Mouse (Mus musculus) midbrain, embryonic 15.5 days (tissue): ENCODE data around the gene Ubr3. TPM values are rescaled to one million over a fixed set of nuclear protein-coding genes. Genes with fewer than 3 reads are reported as not detected.
"Not testable (repeated sequence)": the region's sequence is repeated elsewhere in the genome, so short reads cannot be mapped to it uniquely, and the experiment has no call there.

Experiments
- ATAC-seq: fragments of 200-750 bp; cut with Nextera tagmentation; replicated peaks from 2 replicates; pipeline ENCODE4 v1.8.0; 2017; ENCODE audit warnings: moderate TSS enrichment
- H3K27ac ChIP-seq: fragments of 300-500 bp; sonication (generic); 2 replicates; pipeline ENCODE4 v1.5.1; 2015; ENCODE audit warnings: mild to moderate bottlenecking, inconsistent platforms
- H3K27me3 ChIP-seq: fragments of 300-500 bp; sonication (generic); replicated peaks from 2 replicates; pipeline ENCODE4 v1.6.1; 2015; ENCODE audit warnings: inconsistent platforms
- H3K36me3 ChIP-seq: fragments of 300-500 bp; sonication (generic); replicated peaks from 2 replicates; pipeline ENCODE4 v1.6.1; 2015; ENCODE audit warnings: inconsistent platforms
- H3K4me1 ChIP-seq: fragments of 300-500 bp; sonication (generic); 2 replicates; pipeline ENCODE4 v1.6.1; 2015; ENCODE audit warnings: inconsistent platforms
- H3K4me2 ChIP-seq: fragments of 300-500 bp; sonication (generic); 2 replicates; pipeline ENCODE4 v1.6.1; 2015; ENCODE audit warnings: inconsistent platforms, mild to moderate bottlenecking, moderate library complexity
- H3K4me3 ChIP-seq: fragments of 300-500 bp; sonication (generic); 2 replicates; pipeline ENCODE4 v1.5.1; 2015; ENCODE audit warnings: mild to moderate bottlenecking, inconsistent platforms
- H3K9ac ChIP-seq: fragments of 300-500 bp; sonication (generic); 2 replicates; pipeline ENCODE4 v1.6.1; 2015; ENCODE audit warnings: mild to moderate bottlenecking, inconsistent platforms
- H3K9me3 ChIP-seq: fragments of 300-500 bp; sonication (generic); 2 replicates; pipeline ENCODE4 v1.6.1; 2016; ENCODE audit warnings: inconsistent platforms
- WGBS: fragments of 180-500 bp; shearing (Covaris S2); methylation state at CpG from one replicate; pipeline ENCODE4 v1.1.7; 2015; ENCODE audit warnings: mixed read lengths; 5-methylcytosine and 5-hydroxymethylcytosine counted together
- polyA plus RNA-seq: library from polyadenylated mRNA; unstranded; fragments of >200 nt; fragmentation: Nextera tagmentation; extraction: Ambion mirVana; gene quantifications from 2 replicates; pipeline ENCODE4 v1.2.1, GENCODE M21; 2015

The Ubr3 gene
- polyA plus RNA-seq, 1 experiment from 2014 or later, result 19.8 TPM

GRCm38 (mm10) chr2:69924943-69925342 is 27.9 kb downstream of the Ubr3 start:
- WGBS, result 85% methylated on average over 3 of the region's 3 CpGs
- no peak overlapping the region for H3K27ac ChIP-seq
- no peak overlapping the region for H3K4me3 ChIP-seq
- ATAC-seq, result no peak
- H3K4me1 ChIP-seq, result no peaks in the 10 kb centered on the region
- H3K27me3 ChIP-seq, result no peaks in the 10 kb centered on the region
- H3K9ac ChIP-seq, result no peak overlapping the region
- H3K36me3 ChIP-seq, result peaks cover 12% of the 10 kb centered on the region; the same call in 1 of the 2 replicates
- no peak overlapping the region for H3K4me2 ChIP-seq
- no peaks in the 10 kb centered on the region for H3K9me3 ChIP-seq

- H3K36me3 ChIP-seq, result peaks cover 8% of the 10 kb centered on the region; the same call in 1 of the 2 replicates
- H3K27me3 ChIP-seq, result no peaks in the 10 kb centered on the region
- no peaks in the 10 kb centered on the region for H3K4me1 ChIP-seq
- H3K4me3 ChIP-seq, result no peak overlapping the region
- H3K27ac ChIP-seq, result no peak overlapping the region
- H3K9ac ChIP-seq, result no peak overlapping the region
- WGBS, result 98% methylated on average over 5 of the region's 5 CpGs
- no peaks in the 10 kb centered on the region for H3K9me3 ChIP-seq
- no peak overlapping the region for H3K4me2 ChIP-seq
- no peak for ATAC-seq
Observed at GRCm38 (mm10) chr2:69936331-69936730, 39.3 kb downstream of the Ubr3 start.

- Histone ChIP-seq H3K9me3 (no peaks in the 10 kb centered on the region), H3K4me3 (no peak overlapping the region), H3K27me3 (no peaks in the 10 kb centered on the region), H3K9ac (no peak overlapping the region), H3K4me2 (no peak overlapping the region), H3K27ac (no peak overlapping the region), H3K4me1 (no peaks in the 10 kb centered on the region), H3K36me3 (peaks cover 8% of the 10 kb centered on the region; the same call in 1 of the 2 replicates)
- no peak for ATAC-seq
- 84% methylated on average over 4 of the region's 4 CpGs for WGBS
Observed at GRCm38 (mm10) chr2:69939226-69939625, 42.2 kb downstream of the Ubr3 start.

- Histone ChIP-seq H3K4me3 (no peak overlapping the region), H3K27ac (no peak overlapping the region), H3K36me3 (peaks cover 8% of the 10 kb centered on the region; the same call in 1 of the 2 replicates), H3K9me3 (no peaks in the 10 kb centered on the region), H3K4me1 (no peaks in the 10 kb centered on the region), H3K9ac (no peak overlapping the region), H3K27me3 (no peaks in the 10 kb centered on the region), H3K4me2 (no peak overlapping the region)
- WGBS, result 97% methylated on average over 5 of the region's 5 CpGs
- ATAC-seq, result no peak
Observed at GRCm38 (mm10) chr2:69939649-69940048, 42.6 kb downstream of the Ubr3 start.

GRCm38 (mm10) chr2:69941391-69942030 is 44.5 kb downstream of the Ubr3 start:
- WGBS, result 89% methylated on average over 4 of the region's 4 CpGs
- H3K4me3 ChIP-seq, result no peak overlapping the region
- no peaks in the 10 kb centered on the region for H3K9me3 ChIP-seq
- ATAC-seq, result no peak
- peaks cover 5% of the 10 kb centered on the region; the same call in 1 of the 2 replicates for H3K36me3 ChIP-seq
- no peaks in the 10 kb centered on the region for H3K4me1 ChIP-seq
- no peak overlapping the region for H3K4me2 ChIP-seq
- H3K27me3 ChIP-seq, result no peaks in the 10 kb centered on the region
- no peak overlapping the region for H3K9ac ChIP-seq
- H3K27ac ChIP-seq, result no peak overlapping the region

- H3K4me1 ChIP-seq, result no peaks in the 10 kb centered on the region
- H3K36me3 ChIP-seq, result peaks cover 14% of the 10 kb centered on the region
- 86% methylated on average over 8 of the region's 8 CpGs for WGBS
- H3K9me3 ChIP-seq, result no peaks in the 10 kb centered on the region
- no peak overlapping the region for H3K4me3 ChIP-seq
- H3K4me2 ChIP-seq, result no peak overlapping the region
- H3K27me3 ChIP-seq, result no peaks in the 10 kb centered on the region
- ATAC-seq, result no peak
- H3K9ac ChIP-seq, result no peak overlapping the region
- H3K27ac ChIP-seq, result no peak overlapping the region
Observed at GRCm38 (mm10) chr2:69952849-69953248, 55.8 kb downstream of the Ubr3 start.

- H3K9me3 ChIP-seq, result no peaks in the 10 kb centered on the region
- H3K9ac ChIP-seq, result no peak overlapping the region
- H3K27me3 ChIP-seq, result no peaks in the 10 kb centered on the region
- ATAC-seq, result no peak
- H3K4me1 ChIP-seq, result no peaks in the 10 kb centered on the region
- no peak overlapping the region for H3K4me2 ChIP-seq
- H3K36me3 ChIP-seq, result peaks cover 5% of the 10 kb centered on the region
- 54% methylated on average over 2 of the region's 2 CpGs for WGBS
- no peak overlapping the region for H3K4me3 ChIP-seq
- no peak overlapping the region for H3K27ac ChIP-seq
Observed at GRCm38 (mm10) chr2:69955635-69956034, 58.6 kb downstream of the Ubr3 start.

- Histone ChIP-seq H3K4me3 (no peak overlapping the region), H3K9me3 (no peaks in the 10 kb centered on the region), H3K36me3 (peaks cover 5% of the 10 kb centered on the region), H3K4me2 (no peak overlapping the region), H3K4me1 (no peaks in the 10 kb centered on the region), H3K9ac (no peak overlapping the region), H3K27me3 (no peaks in the 10 kb centered on the region), H3K27ac (no peak overlapping the region)
- WGBS, result 88% methylated on average over 2 of the region's 2 CpGs
- no peak for ATAC-seq
Observed at GRCm38 (mm10) chr2:69957622-69958021, 60.6 kb downstream of the Ubr3 start.

GRCm38 (mm10) chr2:69974896-69975295 is 77.8 kb downstream of the Ubr3 start:
- Histone ChIP-seq H3K4me1 (no peaks in the 10 kb centered on the region), H3K4me3 (no peak overlapping the region), H3K27me3 (no peaks in the 10 kb centered on the region), H3K27ac (no peak overlapping the region), H3K9me3 (no peaks in the 10 kb centered on the region), H3K9ac (no peak overlapping the region), H3K4me2 (no peak overlapping the region), H3K36me3 (peaks cover 12% of the 10 kb centered on the region)
- no peak for ATAC-seq
- WGBS, result 88% methylated on average over 2 of the region's 2 CpGs

- 95% methylated on average over 6 of the region's 6 CpGs for WGBS
- H3K36me3 ChIP-seq, result peaks cover 19% of the 10 kb centered on the region
Observed at GRCm38 (mm10) chr2:69989224-69989623, 92.2 kb downstream of the Ubr3 start.

GRCm38 (mm10) chr2:69990647-69991046 is 93.6 kb downstream of the Ubr3 start:
- Histone ChIP-seq H3K4me1 (no peaks in the 10 kb centered on the region), H3K36me3 (peaks cover 19% of the 10 kb centered on the region), H3K4me3 (no peak overlapping the region), H3K27me3 (no peaks in the 10 kb centered on the region), H3K27ac (no peak overlapping the region), H3K9me3 (no peaks in the 10 kb centered on the region), H3K4me2 (no peak overlapping the region), H3K9ac (no peak overlapping the region)
- 54% methylated on average over 2 of the region's 2 CpGs for WGBS
- no peak for ATAC-seq

More at GRCm38 (mm10) chr2:69989224-69989623, 92.2 kb downstream of the Ubr3 start:
- Histone ChIP-seq H3K4me2 (no peak overlapping the region), H3K9ac (no peak overlapping the region), H3K9me3 (no peaks in the 10 kb centered on the region), H3K27ac (no peak overlapping the region), H3K27me3 (no peaks in the 10 kb centered on the region), H3K4me3 (no peak overlapping the region), H3K4me1 (no peaks in the 10 kb centered on the region)
- no peak for ATAC-seq

- H3K4me1 ChIP-seq, H3K9me3 ChIP-seq, H3K9ac ChIP-seq, H3K4me2 ChIP-seq, H3K4me3 ChIP-seq, ATAC-seq, H3K27me3 ChIP-seq, H3K27ac ChIP-seq: not testable (repeated sequence)
- H3K36me3 ChIP-seq, result peaks cover 16% of the 10 kb centered on the region
- 94% methylated on average over 3 of the region's 3 CpGs for WGBS
Observed at GRCm38 (mm10) chr2:69994082-69994736, 97.2 kb downstream of the Ubr3 start.

GRCm38 (mm10) chr2:69994779-69995178 is 97.7 kb downstream of the Ubr3 start:
- Histone ChIP-seq H3K27me3 (no peaks in the 10 kb centered on the region), H3K4me1 (no peaks in the 10 kb centered on the region), H3K9me3 (no peaks in the 10 kb centered on the region), H3K9ac (no peak overlapping the region), H3K4me2 (no peak overlapping the region), H3K27ac (no peak overlapping the region), H3K4me3 (no peak overlapping the region), H3K36me3 (peaks cover 11% of the 10 kb centered on the region)
- ATAC-seq, result no peak
- WGBS, result 92% methylated on average over 2 of the region's 2 CpGs
